Mouse (Mus musculus) cerebellum, adult 2 months (tissue): ENCODE data around the gene Jmy.

Experiments used
- CTCF ChIP-seq: fragments of 200-500 bp; IDR thresholded peaks from 2 replicates; pipeline ENCODE4 v1.5.1; 2011; ENCODE audit warnings: low read depth, mild to moderate bottlenecking, control low read depth, low read length, moderate library complexity, borderline replicate concordance; ENCODE audit not compliant: insufficient read depth
- POLR2A ChIP-seq: fragments of 200-500 bp; IDR thresholded peaks from 2 replicates; pipeline ENCODE4 v1.6.1; 2011; ENCODE audit warnings: low read length, control low read depth, borderline replicate concordance; ENCODE audit not compliant: insufficient read depth

- TF ChIP-seq CTCF, result no peak
- TF ChIP-seq POLR2A, result no peak
These were observed 2.6 kb downstream of the Jmy start for GRCm38 (mm10) chr13:93496977-93497376.
